Mouse (Mus musculus): ENCODE measurements around the gene Gm28043.

DNA sequence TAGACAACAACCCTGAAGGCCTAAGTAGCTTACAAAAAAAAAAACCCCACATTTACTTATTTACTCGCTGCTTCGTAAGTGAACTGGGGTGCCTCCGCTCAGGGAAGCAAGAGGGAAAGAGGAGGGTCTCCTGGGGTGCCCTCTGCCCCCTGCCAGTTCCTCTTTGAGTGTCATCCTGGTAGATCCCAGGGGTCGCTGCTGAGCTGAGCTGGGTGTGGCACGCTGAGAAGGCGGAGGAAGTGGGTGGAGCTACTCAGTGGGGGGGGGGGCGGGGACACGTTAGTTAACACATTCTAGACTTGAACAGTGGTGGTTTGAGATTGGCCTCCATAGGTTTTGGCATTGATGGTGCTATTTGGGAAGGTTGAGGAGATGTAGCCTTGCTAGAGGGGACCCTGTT lies 113.4 kb downstream of the Gm28043 start:
- no peak for TF ChIP-seq POLR2A (IDR thresholded peaks at IDR 0.05; ENCODE audit: low read depth, low read length)
- no peak for TF ChIP-seq CTCF (IDR thresholded peaks at IDR 0.05; ENCODE audit: extremely low read depth, insufficient read length, insufficient replicate concordance, low read depth, low read length)

Measured in small intestine, adult 2 months (tissue).